Mouse (Mus musculus): ENCODE data around the gene Adam11. TPM values are rescaled to one million over a fixed set of nuclear protein-coding genes. Genes with fewer than 3 reads are reported as not detected.

The Adam11 gene
- polyA plus RNA-seq, 1 experiment from 2014 or later = 0.78 TPM

DNA sequence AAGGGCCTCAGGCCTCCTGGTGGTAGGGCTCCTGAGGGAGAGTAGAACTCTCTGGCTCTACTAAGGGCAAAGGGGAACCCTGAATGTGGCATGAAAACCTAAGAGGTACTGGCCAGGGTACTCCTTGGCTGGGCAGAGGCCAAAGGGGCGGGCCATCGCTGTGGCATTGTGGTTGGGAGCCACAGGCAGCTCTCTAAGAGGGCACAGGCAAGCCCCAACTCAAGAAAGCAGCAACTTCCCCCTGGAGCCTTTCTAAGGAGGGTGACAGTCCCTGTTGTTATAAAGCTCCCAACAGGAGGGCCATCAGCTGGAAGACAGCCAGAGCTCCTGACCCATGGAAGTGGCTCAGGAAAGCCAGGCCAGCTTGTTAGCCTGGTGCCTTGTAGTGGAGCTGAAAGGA is 2.3 kb upstream of the Adam11 start:
- no peak overlapping the region for H3K4me2 ChIP-seq (replicated peaks; ENCODE audit: low read depth, low read length)
- DNase-seq (ENCODE audit: low spot score) (no peak), ATAC-seq (no peak)
- no peak for TF ChIP-seq CTCF (IDR thresholded peaks at IDR 0.05)
- TF ChIP-seq EP300 (IDR thresholded peaks at IDR 0.05) = no peak
- 0 out of 2 replicates have a peak, but pooled peaks cover 4% of the 10 kb centered on the region for H3K27me3 ChIP-seq (replicated peaks; ENCODE audit: insufficient read depth, low read length)
- WGBS = 80% methylated on average over 2 of the region's 2 CpGs
- no peaks in the 10 kb centered on the region for H3K36me3 ChIP-seq (ENCODE audit: insufficient read depth, low read length)
- no peak overlapping the region for H3K9ac ChIP-seq (replicated peaks; ENCODE audit: low read depth)
- no peak overlapping the region for H3K4me3 ChIP-seq (ENCODE audit: low read depth, low read length)
- no peaks in the 10 kb centered on the region for H3K9me3 ChIP-seq (ENCODE audit: low read length)
- H3K27ac ChIP-seq (ENCODE audit: low read length) = no peak overlapping the region
- no peaks in the 10 kb centered on the region for H3K4me1 ChIP-seq (ENCODE audit: insufficient read depth, low read depth, low read length)

DNA sequence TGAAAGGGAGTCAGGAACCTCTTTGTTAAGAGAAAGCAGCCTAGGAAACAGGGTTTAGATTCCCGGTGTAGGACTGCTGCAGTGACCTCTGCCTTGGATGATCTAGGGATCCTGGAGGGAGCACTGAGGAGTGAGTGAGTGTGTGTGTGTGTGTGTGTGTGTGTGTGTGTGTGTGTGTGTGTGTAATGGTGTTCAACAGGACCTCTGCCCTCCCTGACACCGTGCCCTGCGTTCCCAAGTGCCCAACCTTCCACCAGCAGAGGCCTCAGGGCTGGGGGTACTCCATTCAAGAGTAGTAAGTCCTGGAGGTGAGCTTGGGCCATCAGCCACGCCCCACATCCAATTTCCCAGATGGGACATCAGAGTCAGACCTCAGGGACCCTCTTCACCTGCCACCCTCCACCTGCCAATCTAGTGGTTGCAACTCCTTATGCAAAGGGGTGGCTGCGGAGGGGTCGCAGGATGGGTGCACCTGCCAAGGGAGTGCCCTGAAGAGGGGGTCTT is 382 bp upstream of the Adam11 start:
- Histone ChIP-seq H3K9me3 (ENCODE audit: low read length) (no peaks in the 10 kb centered on the region), H3K4me1 (ENCODE audit: insufficient read depth, low read depth, low read length) (no peaks in the 10 kb centered on the region), H3K9ac (replicated peaks; ENCODE audit: low read depth) (no peak overlapping the region), H3K4me2 (replicated peaks; ENCODE audit: low read depth, low read length) (peak overlapping the region; percentile 99), H3K4me3 (ENCODE audit: low read depth, low read length) (peak overlapping the region; percentile 53), H3K27me3 (replicated peaks; ENCODE audit: insufficient read depth, low read length) (0 out of 2 replicates have a peak, but pooled peaks cover 4% of the 10 kb centered on the region), H3K36me3 (ENCODE audit: insufficient read depth, low read length) (no peaks in the 10 kb centered on the region), H3K27ac (ENCODE audit: low read length) (no peak overlapping the region)
- ATAC-seq (no peak), DNase-seq (ENCODE audit: low spot score) (no peak)
- WGBS = 33% methylated on average over 6 of the region's 6 CpGs
- TF ChIP-seq CTCF (IDR thresholded peaks at IDR 0.05) = no peak
- no peak for TF ChIP-seq EP300 (IDR thresholded peaks at IDR 0.05)

DNA sequence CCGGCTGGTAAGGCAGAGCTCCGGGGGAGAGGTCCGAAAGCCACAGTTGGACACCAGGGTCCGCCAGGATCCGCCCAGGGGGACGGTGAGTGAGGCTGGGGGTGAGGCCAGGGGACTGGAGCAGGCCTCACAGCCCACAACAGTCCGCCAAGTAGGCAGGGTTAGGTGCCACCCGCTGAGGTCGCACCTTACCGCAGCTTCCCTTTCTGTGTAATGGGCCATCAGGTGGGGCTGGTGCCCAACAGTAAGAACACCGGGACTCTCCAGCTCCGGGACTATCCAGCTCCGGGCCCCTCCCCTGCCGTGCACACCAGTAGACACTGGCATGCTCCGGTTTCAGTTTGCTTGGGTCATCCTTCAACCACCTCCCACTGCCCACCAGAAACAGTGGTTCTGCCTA is 1.0 kb downstream of the Adam11 start:
- peak overlapping the region; percentile 53; the same call in 1 of the 2 replicates for H3K4me3 ChIP-seq (ENCODE audit: low read depth, low read length)
- TF ChIP-seq EP300 (IDR thresholded peaks at IDR 0.05) = no peak
- no peak for TF ChIP-seq CTCF (IDR thresholded peaks at IDR 0.05)
- no peaks in the 10 kb centered on the region for H3K9me3 ChIP-seq (ENCODE audit: low read length)
- H3K4me2 ChIP-seq (replicated peaks; ENCODE audit: low read depth, low read length) = peak overlapping the region; percentile 99
- H3K27me3 ChIP-seq (replicated peaks; ENCODE audit: insufficient read depth, low read length) = 0 out of 2 replicates have a peak, but pooled peaks cover 4% of the 10 kb centered on the region
- no peak for DNase-seq (ENCODE audit: low spot score)
- no peak overlapping the region for H3K27ac ChIP-seq (ENCODE audit: low read length)
- no peaks in the 10 kb centered on the region for H3K4me1 ChIP-seq (ENCODE audit: insufficient read depth, low read depth, low read length)
- 9% methylated on average over 15 of the region's 15 CpGs for WGBS
- no peaks in the 10 kb centered on the region for H3K36me3 ChIP-seq (ENCODE audit: insufficient read depth, low read length)
- H3K9ac ChIP-seq (replicated peaks; ENCODE audit: low read depth) = no peak overlapping the region
- ATAC-seq = no peak

DNA sequence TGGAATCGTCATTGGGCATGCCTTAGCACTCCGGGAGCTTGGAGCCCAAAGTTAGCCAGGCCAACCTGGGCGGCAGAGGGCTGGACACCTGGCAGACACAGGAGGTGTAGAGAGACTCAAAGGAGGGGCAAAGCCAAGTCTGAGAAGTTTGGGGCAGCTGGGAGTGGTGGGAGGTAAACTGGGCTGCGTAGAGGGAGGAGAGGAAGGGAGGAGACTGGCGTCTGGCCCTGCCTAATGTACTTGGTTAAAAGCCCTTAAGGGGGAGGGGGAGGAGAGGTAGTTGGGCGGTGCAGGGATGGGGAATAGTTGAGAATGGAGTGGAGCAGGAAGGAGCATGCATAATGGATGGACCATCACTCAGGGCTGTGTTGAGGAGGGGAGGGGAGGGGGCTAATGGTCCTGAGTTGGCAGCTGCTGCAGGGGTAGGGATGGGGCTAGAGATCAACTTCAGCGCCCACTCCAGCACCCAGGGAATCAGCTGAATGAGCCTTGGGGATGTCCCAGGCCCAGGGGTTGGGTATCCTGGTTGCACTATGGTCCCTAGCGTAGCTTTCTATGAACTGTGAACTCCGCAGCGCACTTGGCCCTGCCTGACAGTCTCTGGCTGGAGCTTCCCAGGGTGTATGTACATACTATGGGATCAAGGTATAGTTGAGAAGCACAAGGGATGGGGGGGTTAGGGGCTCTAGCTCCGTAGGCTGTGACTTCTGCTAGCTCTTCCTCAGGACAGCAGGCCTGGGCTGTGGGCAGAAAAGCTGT is 1.9 kb downstream of the Adam11 start:
- Histone ChIP-seq H3K27me3 (replicated peaks; ENCODE audit: insufficient read depth, low read length) (0 out of 2 replicates have a peak, but pooled peaks cover 4% of the 10 kb centered on the region), H3K36me3 (ENCODE audit: insufficient read depth, low read length) (no peaks in the 10 kb centered on the region), H3K4me1 (ENCODE audit: insufficient read depth, low read depth, low read length) (no peaks in the 10 kb centered on the region), H3K4me2 (replicated peaks; ENCODE audit: low read depth, low read length) (no peak overlapping the region), H3K4me3 (ENCODE audit: low read depth, low read length) (no peak overlapping the region), H3K27ac (ENCODE audit: low read length) (no peak overlapping the region), H3K9me3 (ENCODE audit: low read length) (no peaks in the 10 kb centered on the region), H3K9ac (replicated peaks; ENCODE audit: low read depth) (no peak overlapping the region)
- DNase-seq (ENCODE audit: low spot score) = peak; percentile 35
- WGBS = 57% methylated on average over 11 of the region's 11 CpGs
- TF ChIP-seq EP300 (IDR thresholded peaks at IDR 0.05) = no peak
- TF ChIP-seq CTCF (IDR thresholded peaks at IDR 0.05) = no peak
- ATAC-seq = no peak; the same call in 1 of the 2 replicates

DNA sequence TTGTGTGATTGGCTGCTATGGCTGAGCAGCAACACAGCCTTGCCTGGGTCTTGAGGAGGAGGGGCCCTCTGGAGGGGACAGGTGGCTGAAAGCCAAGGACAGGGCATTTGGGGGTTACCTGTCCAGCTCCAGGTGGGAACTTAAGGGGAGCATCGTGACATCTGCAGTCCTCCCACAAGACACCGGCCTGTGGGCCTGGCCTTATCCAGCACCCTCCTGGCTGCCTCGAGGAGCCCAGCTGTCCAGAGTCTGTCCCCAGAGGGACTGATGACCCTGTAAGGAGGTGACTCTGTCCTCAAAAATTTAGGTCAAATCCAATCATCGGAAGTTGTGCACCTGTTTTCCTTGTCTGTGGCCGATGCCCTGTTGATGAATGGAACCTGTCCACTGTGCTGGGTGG is 4.2 kb downstream of the Adam11 start:
- 0 out of 2 replicates have a peak, but pooled peaks cover under 1% of the 10 kb centered on the region for H3K27me3 ChIP-seq (replicated peaks; ENCODE audit: insufficient read depth, low read length)
- TF ChIP-seq EP300 (IDR thresholded peaks at IDR 0.05) = no peak
- TF ChIP-seq CTCF (IDR thresholded peaks at IDR 0.05) = no peak

DNA sequence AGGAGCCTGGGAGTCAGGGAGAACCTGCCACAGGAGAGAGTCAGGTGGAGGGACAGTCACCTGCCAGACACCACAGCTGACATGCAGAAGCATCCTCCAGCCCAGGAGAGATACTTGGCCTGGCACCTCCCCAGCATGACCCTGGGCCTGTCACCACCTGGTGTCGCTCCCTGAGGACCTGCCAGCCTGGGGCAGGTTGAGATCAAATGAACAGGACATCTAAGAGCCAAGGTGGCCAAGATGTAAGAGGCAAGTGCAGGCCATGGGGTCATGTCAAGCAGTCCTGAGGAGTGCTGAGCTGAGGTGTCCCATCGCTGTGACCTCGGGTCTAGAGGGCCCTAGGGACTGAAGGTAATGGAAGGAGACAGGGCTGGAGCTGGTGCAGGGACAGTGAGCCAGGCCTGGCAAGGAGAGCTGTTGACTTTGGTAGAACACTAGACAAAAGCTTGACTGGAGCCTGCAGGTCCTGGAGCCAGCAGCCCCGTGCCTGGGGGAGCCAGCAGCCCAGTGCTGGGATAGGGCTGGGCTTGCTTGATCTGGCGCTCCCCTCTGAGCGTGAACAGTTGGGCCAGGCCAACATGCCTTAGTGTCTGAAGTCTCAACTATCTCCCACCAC is 5.9 kb downstream of the Adam11 start:
- H3K27ac ChIP-seq (ENCODE audit: low read length) = no peak overlapping the region
- no peak for DNase-seq (ENCODE audit: low spot score)
- no peaks in the 10 kb centered on the region for H3K36me3 ChIP-seq (ENCODE audit: insufficient read depth, low read length)
- no peak overlapping the region for H3K9ac ChIP-seq (replicated peaks; ENCODE audit: low read depth)
- H3K4me3 ChIP-seq (ENCODE audit: low read depth, low read length) = no peak overlapping the region
- ATAC-seq = no peak
- no peaks in the 10 kb centered on the region for H3K9me3 ChIP-seq (ENCODE audit: low read length)
- TF ChIP-seq EP300 (IDR thresholded peaks at IDR 0.05) (no peak), CTCF (IDR thresholded peaks at IDR 0.05) (no peak)
- H3K4me2 ChIP-seq (replicated peaks; ENCODE audit: low read depth, low read length) = no peak overlapping the region
- WGBS = 64% methylated on average over 5 of the region's 6 CpGs
- H3K27me3 ChIP-seq (replicated peaks; ENCODE audit: insufficient read depth, low read length) = no peaks in the 10 kb centered on the region
- H3K4me1 ChIP-seq (ENCODE audit: insufficient read depth, low read depth, low read length) = no peaks in the 10 kb centered on the region

More for the DNA sequence above, 4.2 kb downstream of the Adam11 start:
- no peak overlapping the region for H3K9ac ChIP-seq (replicated peaks; ENCODE audit: low read depth)
- DNase-seq (ENCODE audit: low spot score) (no peak), ATAC-seq (no peak)
- WGBS = 70% methylated on average over 5 of the region's 5 CpGs
- H3K36me3 ChIP-seq (ENCODE audit: insufficient read depth, low read length) = no peaks in the 10 kb centered on the region
- no peak overlapping the region for H3K4me3 ChIP-seq (ENCODE audit: low read depth, low read length)
- H3K4me1 ChIP-seq (ENCODE audit: insufficient read depth, low read depth, low read length) = no peaks in the 10 kb centered on the region
- no peaks in the 10 kb centered on the region for H3K9me3 ChIP-seq (ENCODE audit: low read length)
- H3K27ac ChIP-seq (ENCODE audit: low read length) = no peak overlapping the region
- no peak overlapping the region for H3K4me2 ChIP-seq (replicated peaks; ENCODE audit: low read depth, low read length)

All from lung, postnatal 0 days (tissue).